Mouse (Mus musculus) C2C12 (cell line): ENCODE data around the gene Slc10a7. TPM values are rescaled to one million over a fixed set of nuclear protein-coding genes. Genes with fewer than 3 reads are reported as not detected.

Experiments
- H3K27me3 ChIP-seq: one replicate; pipeline ENCODE4 v1.6.1; 2011; ENCODE audit not compliant: control insufficient read depth, insufficient read depth, insufficient read length
- H3K36me3 ChIP-seq: one replicate; pipeline ENCODE4 v1.6.1; 2011; ENCODE audit not compliant: control insufficient read depth, insufficient read depth
- H3K4me3 ChIP-seq: one replicate; pipeline ENCODE4 v1.5.1; 2011; ENCODE audit warnings: mild to moderate bottlenecking, control low read depth; ENCODE audit not compliant: poor library complexity, insufficient read depth, severe bottlenecking
- H3K79me2 ChIP-seq: one replicate; pipeline ENCODE4 v1.6.1; 2011; ENCODE audit not compliant: control insufficient read depth, insufficient read depth
- H3K79me3 ChIP-seq: one replicate; pipeline ENCODE4 v1.6.1; 2011; ENCODE audit warnings: low read depth, control low read depth
- H3ac ChIP-seq: one replicate; pipeline ENCODE3; 2011; ENCODE audit warnings: low read depth; ENCODE audit not compliant: control insufficient read depth, insufficient read length
- CEBPB ChIP-seq: IDR thresholded peaks from one replicate; pipeline ENCODE4 v1.6.1; 2011; ENCODE audit warnings: low read depth, mild to moderate bottlenecking, control low read depth, moderate library complexity
- CTCF ChIP-seq: IDR thresholded peaks from one replicate; pipeline ENCODE4 v1.5.1; 2011; ENCODE audit not compliant: control insufficient read depth, insufficient read depth, insufficient read length
- FOSL1 ChIP-seq: IDR thresholded peaks from one replicate; pipeline ENCODE4 v1.8.0; 2011; ENCODE audit warnings: mild to moderate bottlenecking, low read length; ENCODE audit not compliant: poor library complexity, insufficient read depth, severe bottlenecking
- MAX ChIP-seq: IDR thresholded peaks from one replicate; pipeline ENCODE4 v1.6.1; 2011; ENCODE audit warnings: mild to moderate bottlenecking, control low read depth
- MYOD1 ChIP-seq: IDR thresholded peaks from one replicate; pipeline ENCODE4 v1.6.1; 2011; ENCODE audit warnings: low read depth; ENCODE audit not compliant: control insufficient read depth, insufficient read length
- MYOG ChIP-seq: IDR thresholded peaks from one replicate; pipeline ENCODE4 v1.6.1; 2011; ENCODE audit not compliant: control insufficient read depth, insufficient read length; ENCODE audit errors: extremely low read depth
- USF1 ChIP-seq: IDR thresholded peaks from one replicate; pipeline ENCODE4 v1.6.1; 2011; ENCODE audit warnings: low read depth, mild to moderate bottlenecking, control low read depth, moderate library complexity
- polyA plus RNA-seq: library from polyadenylated mRNA; unstranded; fragments of >200 nt; fragmentation: generic; extraction: Trizol; gene quantifications from one replicate; pipeline ENCODE4 v1.2.1, GENCODE M21; 2012; ENCODE audit warnings: missing spikeins

The Slc10a7 gene
- polyA plus RNA-seq, 1 experiment, result 7.5 TPM

DNA sequence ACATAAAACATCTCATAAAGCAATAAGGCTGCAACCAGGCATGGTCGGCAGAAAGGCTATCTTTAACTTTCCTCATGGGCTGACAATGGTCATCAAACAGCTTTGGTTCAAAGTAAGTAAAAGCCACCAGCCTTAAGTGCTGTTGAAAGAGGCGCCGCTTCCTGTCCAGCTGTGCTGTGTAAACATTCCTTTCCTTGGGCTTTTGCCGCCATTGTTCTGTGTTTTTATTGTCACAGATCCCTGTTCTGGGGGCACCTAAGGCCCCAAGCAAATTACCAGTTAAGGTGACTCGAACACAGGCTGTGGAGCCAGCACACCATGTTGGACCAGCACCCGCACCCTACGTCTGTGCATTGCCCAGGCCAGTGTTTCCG, 210.9 kb downstream of the Slc10a7 start:
- Histone ChIP-seq H3K4me3 (no peak overlapping the region), H3ac (no peak overlapping the region), H3K36me3 (no peaks in the 10 kb centered on the region), H3K79me3 (no peaks in the 10 kb centered on the region), H3K27me3 (no peaks in the 10 kb centered on the region), H3K79me2 (no peaks in the 10 kb centered on the region)
- TF ChIP-seq MAX, result no peak
- TF ChIP-seq USF1, result no peak
- no peak for TF ChIP-seq MYOG
- TF ChIP-seq CEBPB, result no peak
- no peak for TF ChIP-seq CTCF
- no peak for TF ChIP-seq FOSL1
- no peak for TF ChIP-seq MYOD1

DNA sequence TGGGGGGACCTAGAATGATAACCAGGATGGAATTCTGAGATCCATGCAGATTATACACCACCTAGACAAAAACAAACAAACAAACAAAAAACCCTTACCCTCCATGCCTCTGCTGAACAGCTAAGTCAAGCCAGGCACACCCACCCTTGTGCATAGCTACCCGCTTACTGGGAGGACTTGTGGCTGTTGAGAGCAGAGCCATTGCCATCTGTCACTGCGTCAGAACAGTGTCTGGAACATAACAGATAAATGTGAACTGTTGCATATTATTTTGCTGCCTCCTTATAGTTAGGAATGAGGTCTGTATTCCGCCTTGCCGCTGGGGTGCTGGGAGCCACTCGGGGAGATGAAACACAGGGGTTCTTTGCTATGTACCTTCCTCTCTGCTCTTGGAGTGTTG, 212.4 kb downstream of the Slc10a7 start:
- H3ac ChIP-seq, result no peak overlapping the region
- H3K27me3 ChIP-seq, result no peaks in the 10 kb centered on the region
- no peaks in the 10 kb centered on the region for H3K79me3 ChIP-seq
- no peak for TF ChIP-seq CTCF
- no peaks in the 10 kb centered on the region for H3K79me2 ChIP-seq
- no peaks in the 10 kb centered on the region for H3K36me3 ChIP-seq
- H3K4me3 ChIP-seq, result no peak overlapping the region

DNA sequence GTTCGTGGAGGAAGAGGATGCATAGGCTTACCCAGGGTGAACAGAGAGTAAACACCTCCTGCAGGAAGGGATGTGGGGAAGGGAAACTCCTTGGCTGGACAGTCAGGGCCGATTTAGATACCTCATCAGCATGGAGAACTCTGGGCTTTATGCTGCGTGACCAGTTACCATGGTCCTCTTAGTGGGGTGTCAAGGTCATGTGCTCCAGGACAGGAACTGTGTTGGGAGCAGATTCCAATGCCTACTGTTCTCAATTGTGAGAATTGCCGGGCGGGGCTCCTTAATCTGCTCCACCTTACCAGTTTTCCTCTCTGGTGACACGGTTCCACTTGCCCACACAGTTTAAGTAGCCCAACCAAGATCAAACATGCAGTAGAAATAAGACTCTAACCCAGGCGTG, 213.1 kb downstream of the Slc10a7 start:
- Histone ChIP-seq H3K4me3 (no peak overlapping the region), H3ac (no peak overlapping the region), H3K27me3 (no peaks in the 10 kb centered on the region), H3K79me2 (no peaks in the 10 kb centered on the region), H3K79me3 (no peaks in the 10 kb centered on the region), H3K36me3 (no peaks in the 10 kb centered on the region)
- TF ChIP-seq MAX, result no peak
- TF ChIP-seq CEBPB, result no peak
- no peak for TF ChIP-seq USF1
- TF ChIP-seq MYOD1, result no peak
- no peak for TF ChIP-seq CTCF
- TF ChIP-seq FOSL1, result no peak
- TF ChIP-seq MYOG, result no peak

DNA sequence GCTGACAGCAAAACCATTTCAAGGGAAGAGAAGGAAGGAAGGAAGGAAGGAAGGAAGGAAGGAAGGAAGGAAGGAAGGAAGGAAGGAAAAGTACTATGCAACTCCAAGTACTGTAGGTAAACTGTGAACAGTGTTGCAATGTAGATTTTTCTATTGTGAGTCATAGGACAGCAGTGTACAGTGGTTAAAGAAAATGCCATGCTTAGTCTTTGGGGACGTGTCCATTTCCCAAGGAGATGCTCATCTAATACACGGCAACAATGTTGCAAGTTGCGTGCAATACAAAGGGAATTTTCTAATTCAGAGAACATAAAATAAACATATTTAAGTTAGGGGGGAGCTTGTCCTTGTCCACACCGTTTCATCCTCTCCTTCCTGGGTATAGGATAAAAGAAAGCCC, 215.7 kb downstream of the Slc10a7 start:
- Histone ChIP-seq H3K79me3 (no peaks in the 10 kb centered on the region), H3K79me2 (no peaks in the 10 kb centered on the region), H3ac (no peak overlapping the region), H3K36me3 (no peaks in the 10 kb centered on the region), H3K27me3 (no peaks in the 10 kb centered on the region), H3K4me3 (no peak overlapping the region)
- no peak for TF ChIP-seq USF1
- peak; percentile 20 for TF ChIP-seq MAX
- TF ChIP-seq CTCF, result no peak
- peak; percentile 93 for TF ChIP-seq CEBPB

DNA sequence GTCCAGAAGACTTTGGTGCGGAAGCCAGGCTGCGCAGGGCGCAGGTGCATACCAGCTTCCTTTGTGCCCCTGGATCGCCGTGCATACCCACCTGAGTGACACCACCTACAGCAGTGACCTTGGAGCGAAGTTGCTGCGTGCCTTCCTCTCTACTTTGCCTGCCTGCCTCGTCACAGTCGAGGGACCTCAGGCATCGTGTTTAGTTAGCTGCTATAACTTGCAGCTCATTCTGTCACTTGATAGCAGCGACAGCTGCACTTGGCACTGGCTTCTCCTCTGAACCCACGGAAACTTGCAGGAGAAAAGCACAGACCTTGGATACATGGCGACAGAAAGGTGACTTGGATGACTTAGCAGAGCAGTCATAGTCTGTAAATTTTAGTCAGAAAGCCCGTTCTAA, 219.1 kb downstream of the Slc10a7 start:
- Histone ChIP-seq H3K79me2 (no peaks in the 10 kb centered on the region), H3K4me3 (no peak overlapping the region), H3K27me3 (no peaks in the 10 kb centered on the region), H3K79me3 (no peaks in the 10 kb centered on the region), H3K36me3 (no peaks in the 10 kb centered on the region), H3ac (no peak overlapping the region)
- TF ChIP-seq MYOG (no peak), FOSL1 (no peak), CTCF (no peak), CEBPB (no peak), MYOD1 (peak; percentile 43)

DNA sequence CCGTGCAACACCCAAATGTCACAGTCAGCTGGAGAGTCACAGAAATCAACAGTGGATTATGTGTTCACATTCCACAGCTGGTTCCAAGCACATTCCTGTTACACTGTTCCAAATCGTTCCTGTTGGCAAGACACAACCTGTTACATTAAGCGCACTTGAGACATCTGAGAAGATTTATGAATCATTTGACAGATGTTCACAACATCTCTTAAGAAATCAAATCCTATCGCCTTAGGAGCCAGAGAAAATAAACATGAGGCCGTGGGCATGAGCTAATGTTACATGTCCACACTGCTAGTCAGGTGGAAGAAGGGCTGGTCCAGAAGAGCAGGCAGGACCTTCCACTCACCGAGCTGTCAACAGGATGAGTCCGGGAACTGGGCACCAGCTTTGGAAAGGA, 223.3 kb downstream of the Slc10a7 start:
- no peak for TF ChIP-seq CEBPB
- TF ChIP-seq MYOD1, result no peak
- TF ChIP-seq MYOG, result no peak
- TF ChIP-seq USF1, result no peak
- no peak for TF ChIP-seq CTCF
- Histone ChIP-seq H3ac (no peak overlapping the region), H3K27me3 (no peaks in the 10 kb centered on the region), H3K79me3 (no peaks in the 10 kb centered on the region), H3K79me2 (no peaks in the 10 kb centered on the region), H3K36me3 (no peaks in the 10 kb centered on the region), H3K4me3 (no peak overlapping the region)
